Mouse (Mus musculus) CH12.LX (cell line): ENCODE results near the gene Cep112. TPM values are rescaled to one million over a fixed set of nuclear protein-coding genes. Genes with fewer than 3 reads are reported as not detected.

Experiments used
- DNase-seq: peaks from one replicate; pipeline ENCODE4 v3.0.0-alpha.2; 2013; ENCODE audit errors: extremely low read depth
- H3K27ac ChIP-seq: 2 replicates; pipeline ENCODE4 v1.5.1; 2012; ENCODE audit warnings: low read depth, mild to moderate bottlenecking, control low read depth, moderate library complexity; ENCODE audit not compliant: insufficient read depth
- H3K27me3 ChIP-seq: replicated peaks from 2 replicates; pipeline ENCODE3; 2012; ENCODE audit warnings: inconsistent platforms
- H3K36me3 ChIP-seq, 2 experiments: replicated peaks in 1 of 2; 2 replicates each; pipeline versions ENCODE3 to v1.6.1; 2012; ENCODE audit warnings: inconsistent platforms in 1 of 2, low read length in 1 of 2, mild to moderate bottlenecking in 1 of 2, mixed read lengths in 1 of 2, moderate library complexity in 1 of 2; ENCODE audit not compliant: control insufficient read depth in 1 of 2, insufficient read depth in 1 of 2
- H3K4me1 ChIP-seq, 2 experiments: 2 replicates each; pipeline ENCODE4 v1.6.1; 2012; ENCODE audit warnings: inconsistent platforms in 1 of 2, moderate library complexity in 1 of 2; ENCODE audit not compliant: insufficient read depth in 2 of 2, control insufficient read depth in 1 of 2
- H3K4me2 ChIP-seq: 2 replicates; pipeline ENCODE4 v1.6.1; 2012; ENCODE audit warnings: low read depth, mild to moderate bottlenecking, control low read depth; ENCODE audit not compliant: poor library complexity, insufficient read depth, severe bottlenecking
- H3K4me3 ChIP-seq, 3 experiments: fragments of 150-350 bp in 1 of 3; sonication (generic) in 1 of 3; replicated peaks in 1 of 3; 2 replicates each; pipeline versions ENCODE3 to v1.5.1; 2011 to 2012; ENCODE audit warnings: low read depth in 2 of 3, low read length in 2 of 3, mild to moderate bottlenecking in 2 of 3, moderate library complexity in 2 of 3, control low read depth in 1 of 3, improper control_type of control experiment in 1 of 3, inconsistent platforms in 1 of 3, mixed read lengths in 1 of 3; ENCODE audit not compliant: poor library complexity in 1 of 3
- H3K79me2 ChIP-seq: replicated peaks from 2 replicates; pipeline ENCODE4 v1.6.1; 2012; ENCODE audit warnings: mild to moderate bottlenecking, moderate library complexity; ENCODE audit not compliant: control insufficient read depth, poor library complexity, insufficient read depth, severe bottlenecking; ENCODE audit errors: extremely low read depth
- H3K9ac ChIP-seq: 2 replicates; pipeline ENCODE4 v1.6.1; 2012; ENCODE audit warnings: low read depth, mild to moderate bottlenecking, control low read depth, moderate library complexity; ENCODE audit not compliant: insufficient read depth
- H3K9me3 ChIP-seq: replicated peaks from 2 replicates; pipeline ENCODE3; 2012; ENCODE audit warnings: low read length, inconsistent platforms, mixed read lengths
- BHLHE40 ChIP-seq: IDR thresholded peaks from 2 replicates; pipeline ENCODE4 v1.6.1; 2011; ENCODE audit warnings: mild to moderate bottlenecking, low read depth, low read length, improper control_type of control experiment
- CHD1 ChIP-seq: IDR thresholded peaks from 2 replicates; pipeline ENCODE4 v1.6.1; 2012; ENCODE audit warnings: low read depth, low read length, improper control_type of control experiment, inconsistent platforms
- CTCF ChIP-seq, 2 experiments: IDR thresholded peaks in 1 of 2; conservative IDR thresholded peaks in 1 of 2; 2 replicates each; pipeline ENCODE4 v1.5.1; 2011 to 2012; ENCODE audit warnings: low read depth in 2 of 2, low read length in 2 of 2, improper control_type of control experiment in 1 of 2, inconsistent platforms in 1 of 2, mild to moderate bottlenecking in 1 of 2, moderate library complexity in 1 of 2
- ELF1 ChIP-seq: IDR thresholded peaks from 2 replicates; pipeline ENCODE4 v1.6.1; 2014; ENCODE audit warnings: low read depth, mild to moderate bottlenecking, inconsistent platforms, low read length, improper control_type of control experiment
- EP300 ChIP-seq: IDR thresholded peaks from 2 replicates; pipeline ENCODE4 v1.6.1; 2011; ENCODE audit warnings: low read length, improper control_type of control experiment
- ETS1 ChIP-seq: conservative IDR thresholded peaks from 2 replicates; pipeline ENCODE4 v1.6.1; 2012; ENCODE audit warnings: low read depth, mild to moderate bottlenecking, inconsistent platforms, low read length, improper control_type of control experiment, moderate library complexity
- GABPA ChIP-seq: IDR thresholded peaks from 2 replicates; pipeline ENCODE4 v1.6.1; 2012; ENCODE audit warnings: low read depth, low read length, improper control_type of control experiment, inconsistent platforms; ENCODE audit not compliant: insufficient replicate concordance
- HCFC1 ChIP-seq: IDR thresholded peaks from 2 replicates; pipeline ENCODE4 v1.6.1; 2012; ENCODE audit warnings: low read depth, mild to moderate bottlenecking, inconsistent platforms, low read length, improper control_type of control experiment
- IRF4 ChIP-seq: IDR thresholded peaks from 2 replicates; pipeline ENCODE4 v1.6.1; 2014; ENCODE audit warnings: low read depth, mild to moderate bottlenecking, inconsistent platforms, low read length, improper control_type of control experiment
- JUN ChIP-seq: IDR thresholded peaks from 2 replicates; pipeline ENCODE4 v1.6.1; 2011; ENCODE audit warnings: low read depth, mild to moderate bottlenecking, low read length, improper control_type of control experiment, moderate library complexity; ENCODE audit not compliant: insufficient read depth
- JUND ChIP-seq: conservative IDR thresholded peaks from 2 replicates; pipeline ENCODE4 v1.6.1; 2011; ENCODE audit warnings: low read depth, low read length, improper control_type of control experiment
- KAT2A ChIP-seq: IDR thresholded peaks from 2 replicates; pipeline ENCODE4 v1.6.1; 2012; ENCODE audit warnings: low read length, improper control_type of control experiment, inconsistent platforms; ENCODE audit not compliant: insufficient replicate concordance
- MAX ChIP-seq: IDR thresholded peaks from 2 replicates; pipeline ENCODE4 v1.6.1; 2011; ENCODE audit warnings: low read length, improper control_type of control experiment
- MEF2A ChIP-seq: IDR thresholded peaks from 2 replicates; pipeline ENCODE4 v1.6.1; 2014; ENCODE audit warnings: low read depth, mild to moderate bottlenecking, inconsistent platforms, low read length, improper control_type of control experiment, borderline replicate concordance
- MXI1 ChIP-seq: IDR thresholded peaks from 2 replicates; pipeline ENCODE4 v1.6.1; 2011; ENCODE audit warnings: mild to moderate bottlenecking, low read depth, low read length, improper control_type of control experiment
- PAX5 ChIP-seq: IDR thresholded peaks from 2 replicates; pipeline ENCODE4 v1.6.1; 2012; ENCODE audit warnings: low read length, inconsistent platforms, mixed read lengths
- POLR2A ChIP-seq: IDR thresholded peaks from 2 replicates; pipeline ENCODE4 v1.6.1; 2011; ENCODE audit warnings: low read depth, mild to moderate bottlenecking, improper control_type of control experiment, low read length
- RAD21 ChIP-seq: IDR thresholded peaks from 2 replicates; pipeline ENCODE4 v1.6.1; 2011; ENCODE audit warnings: low read depth, mild to moderate bottlenecking, low read length, improper control_type of control experiment, moderate library complexity
- RCOR1 ChIP-seq: conservative IDR thresholded peaks from 2 replicates; pipeline ENCODE4 v1.6.1; 2012; ENCODE audit warnings: low read depth, mild to moderate bottlenecking, inconsistent platforms, low read length, improper control_type of control experiment
- SMC3 ChIP-seq: IDR thresholded peaks from 2 replicates; pipeline ENCODE4 v1.6.1; 2011; ENCODE audit warnings: low read depth, low read length, improper control_type of control experiment
- TBP ChIP-seq: conservative IDR thresholded peaks from 2 replicates; pipeline ENCODE4 v1.6.1; 2011; ENCODE audit warnings: low read depth, low read length, improper control_type of control experiment
- TCF12 ChIP-seq: IDR thresholded peaks from 2 replicates; pipeline ENCODE4 v1.6.1; 2014; ENCODE audit warnings: low read depth, mild to moderate bottlenecking, inconsistent platforms, low read length, improper control_type of control experiment
- ZKSCAN1 ChIP-seq: IDR thresholded peaks from 2 replicates; pipeline ENCODE4 v1.6.1; 2012; ENCODE audit warnings: low read depth, inconsistent platforms, low read length, improper control_type of control experiment, borderline replicate concordance
- ZMIZ1 ChIP-seq: IDR thresholded peaks from 2 replicates; pipeline ENCODE4 v1.6.1; 2012; ENCODE audit warnings: low read depth, mild to moderate bottlenecking, inconsistent platforms, low read length, improper control_type of control experiment
- ZNF384 ChIP-seq: IDR thresholded peaks from 2 replicates; pipeline ENCODE4 v1.6.1; 2012; ENCODE audit warnings: low read depth, low read length, improper control_type of control experiment, inconsistent platforms
- dilution Hi-C: fragments of 300-500 bp; cut with MboI; formaldehyde crosslinking; loops from 2 replicates; pipeline ENCODE4 v1.14.3; 2020; ENCODE audit warnings: low sequenced_read_pairs; ENCODE audit not compliant: extremely low pct_unique_long_range_greater_than_20kb, extremely low pct_ligation_motif_present
- in situ Hi-C: fragments of 300-500 bp; cut with MboI; formaldehyde crosslinking; loops from 3 replicates; pipeline ENCODE4 v1.14.3; 2019; ENCODE audit warnings: low sequenced_read_pairs, low pct_ligation_motif_present, low pct_unique_long_range_greater_than_20kb, mixed read lengths
- polyA plus RNA-seq: library from polyadenylated mRNA; unstranded; fragments of >175 nt; gene quantifications from 2 replicates; pipeline ENCODE4 v1.2.1, GENCODE M21; 2012; ENCODE audit warnings: low read depth; ENCODE audit not compliant: insufficient read length
- total RNA-seq, 2 experiments: library from RNA; depleted of rRNA; stranded (reverse); fragments of 300-350 nt in 1 of 2; fragments of >200 nt in 1 of 2; gene quantifications; 2 replicates each; pipeline ENCODE4 v1.2.3; 2012 to 2014

The Cep112 gene
- total and polyA plus RNA-seq, 3 experiments, result 0.93 to 1.4 (median 1.3) TPM

DNA sequence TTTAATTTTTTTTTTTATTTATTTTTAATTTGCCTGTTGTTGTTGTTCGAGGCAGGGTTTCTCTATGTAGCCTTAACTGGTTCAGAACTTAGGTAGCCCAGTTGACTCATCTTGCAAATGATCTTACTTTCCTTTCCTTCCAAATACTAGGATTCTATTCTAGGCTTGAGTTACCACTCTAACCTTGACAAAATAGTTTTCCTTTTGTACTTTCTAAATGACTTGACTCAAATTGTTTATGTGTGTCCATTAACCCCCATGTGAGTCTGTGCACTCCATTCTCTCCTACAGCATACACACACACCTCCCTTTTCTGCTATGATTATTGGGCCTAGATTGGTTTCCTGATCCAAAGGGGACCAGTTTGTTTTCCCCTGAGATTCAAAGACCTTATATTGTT lies 128.9 kb downstream of the Cep112 start:
- DNase-seq, result peak; percentile 47
- Histone ChIP-seq H3K4me1 (peaks cover 6 to 21% of the 10 kb centered on the region in 2 experiments; a peak in 3 of 4 replicates), H3K27ac (no peak overlapping the region), H3K27me3 (no peaks in the 10 kb centered on the region), H3K79me2 (no peaks in the 10 kb centered on the region), H3K36me3 (no peaks in the 10 kb centered on the region), H3K9ac (peak overlapping the region; percentile 55; the same call in 1 of the 2 replicates), H3K4me2 (peak overlapping the region; percentile 74; the same call in 1 of the 2 replicates), H3K9me3 (no peaks in the 10 kb centered on the region), H3K4me3 (no peak overlapping the region)
- in situ Hi-C loops (no loop called here), dilution Hi-C loops (no loop called here)
- TF ChIP-seq IRF4, result peak; percentile 92
- TF ChIP-seq ELF1, result no peak
- no peak for TF ChIP-seq ZKSCAN1
- no peak for TF ChIP-seq RAD21
- no peak for TF ChIP-seq ZMIZ1
- peak; percentile 64 for TF ChIP-seq ETS1
- peak; percentile 92 for TF ChIP-seq JUND
- peak; percentile 79 for TF ChIP-seq EP300
- peak; percentile 79 for TF ChIP-seq JUN
- TF ChIP-seq ZNF384, result 0 out of 2 replicates have a peak, but pooled peaks have one; percentile 33
- peak; percentile 57 for TF ChIP-seq BHLHE40
- TF ChIP-seq MEF2A, result peak; percentile 88

DNA sequence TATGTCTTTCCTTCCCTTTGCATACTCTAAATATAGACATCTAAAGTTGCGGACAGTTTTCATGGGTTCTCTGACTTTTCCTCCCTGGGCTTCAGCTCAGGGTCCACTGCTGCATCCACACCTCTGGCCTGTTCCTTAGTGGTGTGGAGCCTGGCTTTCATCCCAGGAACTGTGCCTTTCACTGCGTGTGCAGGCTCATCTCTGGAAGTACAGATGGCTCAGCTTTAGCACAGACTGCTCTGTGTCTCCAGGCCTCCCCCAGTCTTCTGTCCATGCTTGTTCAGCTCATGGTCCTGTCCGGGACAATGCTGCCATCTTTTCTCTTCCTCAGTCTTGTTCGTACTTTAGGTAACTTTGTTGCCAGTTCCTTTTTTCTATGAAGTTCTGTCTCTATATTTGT lies 133.6 kb downstream of the Cep112 start:
- Histone ChIP-seq H3K9ac (no peak overlapping the region), H3K4me1 (peaks cover 2 to 14% of the 10 kb centered on the region in 2 experiments; a peak in 3 of 4 replicates), H3K79me2 (no peaks in the 10 kb centered on the region), H3K9me3 (no peaks in the 10 kb centered on the region), H3K4me2 (no peak overlapping the region), H3K27me3 (peaks cover 7% of the 10 kb centered on the region), H3K4me3 (no peak overlapping the region), H3K36me3 (no peaks in the 10 kb centered on the region), H3K27ac (no peak overlapping the region)
- TF ChIP-seq MAX (no peak), ETS1 (no peak), TBP (no peak), TCF12 (no peak), CHD1 (no peak), PAX5 (no peak), HCFC1 (no peak), EP300 (no peak), MEF2A (no peak), GABPA (no peak), RCOR1 (no peak), POLR2A (no peak), KAT2A (no peak), CTCF (conservative IDR thresholded peaks at IDR 0.05 in 1 of 2, IDR thresholded peaks at IDR 0.05 in 1 of 2; ENCODE audit: low read depth in 2 of 2, low read length in 2 of 2) (no peak), MXI1 (no peak), ZMIZ1 (no peak), SMC3 (no peak), ZNF384 (no peak)
- in situ Hi-C loops, result no loop called here
- no peak for DNase-seq
- dilution Hi-C loops, result no loop called here
